Mouse (Mus musculus) thymus, adult 2 months (tissue): ENCODE data around the gene Ramp3.

Experiments
- CTCF ChIP-seq: fragments of 200-500 bp; IDR thresholded peaks from 2 replicates; pipeline ENCODE4 v1.5.1; 2012; ENCODE audit warnings: mild to moderate bottlenecking, control low read depth, low read length, moderate library complexity, borderline replicate concordance; ENCODE audit not compliant: control insufficient read depth, poor library complexity, insufficient read depth; ENCODE audit errors: extremely low read depth
- POLR2A ChIP-seq: fragments of 200-500 bp; IDR thresholded peaks from 2 replicates; pipeline ENCODE4 v1.6.1; 2012; ENCODE audit warnings: mild to moderate bottlenecking, low read length, control low read depth, moderate library complexity; ENCODE audit not compliant: control insufficient read depth, poor library complexity, insufficient read depth; ENCODE audit errors: extremely low read depth

- TF ChIP-seq CTCF (no peak), POLR2A (no peak)
Observed at GRCm38 (mm10) chr11:6702258-6702657, 43.9 kb downstream of the Ramp3 start.
